Comparison of ENCODE assay signal across 17 mouse cellular contexts in the genomic region with DNA sequence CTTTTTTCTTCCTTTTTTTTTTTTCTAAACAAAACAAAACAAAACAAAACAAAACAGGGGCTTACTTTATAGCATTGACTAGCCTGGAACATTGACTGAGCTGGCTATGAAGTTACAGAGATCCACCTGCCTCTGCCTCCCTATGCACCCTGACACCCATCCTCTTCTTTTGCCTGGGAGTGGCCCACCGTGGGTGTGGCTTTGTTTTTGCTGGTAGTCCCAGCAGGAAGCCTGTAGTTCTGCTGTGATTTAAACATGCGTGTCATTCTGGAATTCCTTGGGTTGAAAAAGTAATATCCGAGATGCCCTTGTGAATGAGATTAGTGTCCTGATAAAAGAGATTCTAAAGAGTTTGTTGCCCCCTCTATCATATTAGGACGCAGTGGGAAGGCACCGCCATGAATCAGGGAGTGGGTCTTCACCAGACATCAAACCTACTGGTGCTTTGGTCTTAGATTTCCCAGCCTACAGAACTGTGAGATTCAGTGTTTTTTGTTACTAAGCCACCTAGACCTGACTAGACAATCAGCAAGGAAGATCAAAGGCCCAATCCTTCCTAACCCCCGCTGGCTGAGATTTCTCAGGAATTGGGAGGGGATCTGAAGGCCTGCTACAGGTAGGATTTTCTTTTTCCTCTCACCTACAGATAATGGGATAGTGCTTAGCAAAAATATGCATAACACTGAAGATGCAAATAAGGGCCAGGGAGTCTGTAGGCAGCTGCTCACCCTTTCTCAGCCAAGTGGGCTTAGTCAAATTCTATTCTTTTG.
DNase-seq lines count a peak whose midpoint lies in the region.
"Had no signal": no experiment of that assay in that cellular context is flagged by ENCODE, and none has a peak within 500 bp of the region (broad histone marks: within the 10 kb centered on the region; RNA-seq: fewer than 3 reads in every experiment).

No protein-coding gene starts in this region.

- DNase-seq in cerebellum, adult 9-10 months: peak; percentile 18
- DNase-seq in cerebellum, postnatal 14 days: no peak
- peak; percentile 96 for DNase-seq in ES-CJ7 (ENCODE audit: low read depth, low spot score)
- DNase-seq in R1 (ENCODE audit: low read depth, low spot score): peak; percentile 97
- DNase-seq in ZHBTc4 (ENCODE audit: low read depth, low spot score): peak; percentile 97
- no peak for DNase-seq in T-cell, adult 2 months (ENCODE audit: low spot score)
- no peak for DNase-seq in spleen, postnatal 4 days (ENCODE audit: low spot score in 2 of 2)
- no peak for DNase-seq in kidney, postnatal 25 days
- DNase-seq: adrenal gland, adult 8-10 months; adrenal gland, postnatal 14 days; adrenal gland, postnatal 36 days; B cell, adult 2 months; cerebellum, adult 11-12 months; cerebellum, adult 2 months; cerebellum, adult 9-11 months; cerebellum, postnatal 25 days; forebrain, postnatal 0 days had no signal

Comparison
In these comparisons a context has a peak if more than half of its experiments do, and no peak if none do; other contexts are left out.
1. DNase-seq: peak in cerebellum, adult 9-10 months (single experiment), ES-CJ7 (single experiment), R1 (single experiment) and ZHBTc4 (single experiment); none in cerebellum, postnatal 14 days (0 of 2), T-cell, adult 2 months (single experiment), spleen, postnatal 4 days (0 of 2) and kidney, postnatal 25 days (0 of 2).